Mouse (Mus musculus) c-Kit-negative CD71-positive TER-119-positive erythroid progenitor cells, embryonic 14.5 days (primary cell): Measurements from ENCODE around the gene Slc35g3.

Experiments
- DNase-seq: peaks from one replicate; pipeline ENCODE4 v3.0.0-alpha.2; 2013; ENCODE audit warnings: low read depth, low spot score

Slc35g3 gene

DNA sequence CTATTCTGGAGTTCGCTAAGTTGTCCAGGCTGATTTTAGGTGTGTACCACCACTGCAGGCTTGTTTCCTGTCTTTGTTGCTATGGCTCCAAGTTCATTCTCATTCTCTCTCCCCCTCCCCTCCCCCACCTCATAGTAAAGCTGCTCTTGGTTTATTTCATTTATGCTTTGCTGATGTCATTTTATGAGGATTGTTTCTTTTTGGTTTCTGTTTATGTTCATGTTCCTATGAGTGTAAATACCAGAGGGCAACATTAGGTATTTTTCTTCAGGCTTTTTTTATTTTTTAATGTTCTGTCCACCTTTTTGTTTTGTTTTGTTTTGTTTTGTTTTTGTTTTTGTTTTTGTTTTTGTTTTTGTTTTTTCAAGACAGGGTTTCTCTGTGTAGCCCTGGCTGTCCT lies at the start of gene Slc35g3:
Slc35g3 (minus strand) TSS at position 101 of the 400 bp plus-strand sequence.
- no peak for DNase-seq

DNA sequence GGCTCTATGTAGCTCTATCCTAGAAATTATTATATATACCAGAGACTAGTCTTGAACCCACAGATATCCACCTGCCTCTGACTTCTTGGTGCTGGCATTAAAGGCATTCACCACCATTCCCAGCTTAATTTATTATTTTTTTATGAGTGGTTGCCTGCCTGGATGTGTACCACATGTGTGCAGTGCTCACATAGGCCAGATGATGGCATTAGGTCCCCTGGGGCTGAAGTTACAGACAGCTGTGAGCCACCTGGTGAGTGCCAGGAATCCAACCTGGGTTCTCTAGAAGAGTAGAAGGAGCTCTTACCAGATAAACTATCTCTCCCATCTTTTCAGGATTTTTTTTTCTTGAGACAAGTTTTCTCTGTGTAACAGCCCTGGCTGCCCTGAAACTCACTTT lies 48.5 kb upstream of the Slc35g3 start:
- DNase-seq = no peak

DNA sequence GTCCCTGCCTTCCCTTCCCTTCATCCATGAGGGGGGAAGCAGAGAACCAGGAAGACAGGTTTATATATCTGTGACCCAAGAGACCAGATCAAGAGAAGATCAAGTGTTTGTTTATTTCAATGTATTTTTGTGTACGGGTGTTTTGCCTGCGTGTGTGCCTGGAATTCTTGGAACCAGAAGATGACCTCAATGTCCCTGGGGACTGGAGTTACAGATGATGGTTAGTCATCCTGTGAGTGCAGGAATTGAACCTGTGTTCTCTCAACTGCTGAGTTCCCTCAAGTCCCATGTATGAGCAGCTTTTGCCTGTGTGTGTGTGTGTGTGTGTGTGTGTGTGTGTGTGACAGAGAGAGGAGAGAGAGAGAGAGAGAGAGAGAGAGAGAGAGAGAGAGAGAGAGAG lies 45.9 kb upstream of the Slc35g3 start:
- no peak for DNase-seq

DNA sequence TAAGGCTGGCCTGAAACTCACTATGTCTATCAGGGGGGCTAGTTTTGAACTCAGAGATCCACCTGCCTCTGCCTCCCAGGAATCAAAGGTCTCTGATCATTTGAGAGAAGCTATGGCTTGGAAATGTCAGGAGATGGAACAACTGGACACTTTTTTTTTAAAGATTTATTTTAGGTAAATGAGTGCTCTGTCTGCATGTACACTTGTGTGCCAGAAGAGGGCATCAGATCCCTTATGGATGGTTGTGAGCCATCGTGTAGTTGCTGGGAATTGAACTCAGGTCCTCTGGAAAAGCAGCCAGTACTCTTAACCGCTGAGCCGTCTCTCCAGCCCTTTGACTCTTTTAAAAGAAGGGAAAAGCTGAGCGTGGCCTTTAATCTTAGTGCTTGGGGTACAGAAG lies 44.6 kb upstream of the Slc35g3 start:
- DNase-seq = no peak

DNA sequence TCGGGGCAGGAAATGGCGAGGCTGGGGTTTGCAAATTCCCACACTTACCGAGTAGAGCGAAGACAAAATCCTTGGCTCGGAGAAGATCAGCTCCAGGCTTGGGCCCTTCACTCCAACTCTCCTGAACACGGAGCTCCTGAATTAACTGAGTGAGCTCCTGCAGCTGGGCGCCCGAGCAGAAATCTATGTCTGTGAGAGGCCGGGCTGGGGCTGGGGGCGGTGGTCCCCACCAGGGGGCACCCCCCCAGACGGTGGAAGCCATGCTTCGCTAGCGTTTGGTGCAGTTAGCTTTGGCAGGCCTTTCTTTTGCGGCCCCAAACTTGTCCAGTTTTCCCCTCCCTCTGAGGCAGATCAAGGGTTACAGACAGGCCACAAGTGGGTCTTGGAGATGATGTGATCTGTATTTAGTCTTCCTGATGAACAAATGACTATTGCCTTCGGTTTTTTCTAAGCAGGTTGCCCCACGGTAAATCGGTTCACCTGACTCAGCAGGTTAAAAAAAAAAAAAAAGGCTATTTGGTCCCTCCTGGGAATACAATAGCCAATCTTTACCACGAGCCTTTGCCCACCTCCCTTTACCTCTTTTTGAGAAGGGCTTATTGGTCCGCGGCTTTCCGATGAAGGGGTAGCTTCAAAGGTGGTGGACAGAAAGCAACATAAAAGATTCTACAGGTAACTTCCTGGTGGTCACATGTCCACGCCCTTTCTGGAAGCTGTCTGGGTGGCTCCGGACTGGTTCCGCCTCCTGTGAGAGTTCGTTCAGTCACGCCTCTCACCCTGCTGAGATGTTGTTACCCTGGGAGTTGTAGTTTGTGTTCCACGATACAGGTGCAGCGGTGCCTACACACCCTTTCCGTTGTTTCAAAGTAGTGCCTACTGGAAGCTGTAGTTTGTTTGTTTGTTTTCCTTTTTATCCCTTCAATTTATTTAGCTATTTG lies 43.5 kb upstream of the Slc35g3 start, which contains the start of gene Tmem102:
Tmem102 (minus strand) TSS at position 653 of the 938 bp plus-strand sequence.
- DNase-seq = no peak

DNA sequence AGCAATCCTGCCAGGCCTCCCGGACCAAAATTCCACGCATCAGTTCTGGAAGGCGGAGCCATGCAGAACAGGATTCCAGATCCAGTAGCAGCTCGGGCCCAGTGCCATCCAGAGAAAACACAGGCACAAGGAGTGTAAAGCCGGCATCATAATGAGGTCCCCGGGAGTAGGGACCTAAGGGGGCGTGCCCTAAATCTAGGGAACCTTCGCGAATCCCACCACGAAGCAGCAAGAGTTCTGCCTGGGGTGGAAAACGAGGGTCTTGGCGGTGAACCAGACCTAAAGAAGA lies 42.8 kb upstream of the Slc35g3 start:
- DNase-seq = no peak

DNA sequence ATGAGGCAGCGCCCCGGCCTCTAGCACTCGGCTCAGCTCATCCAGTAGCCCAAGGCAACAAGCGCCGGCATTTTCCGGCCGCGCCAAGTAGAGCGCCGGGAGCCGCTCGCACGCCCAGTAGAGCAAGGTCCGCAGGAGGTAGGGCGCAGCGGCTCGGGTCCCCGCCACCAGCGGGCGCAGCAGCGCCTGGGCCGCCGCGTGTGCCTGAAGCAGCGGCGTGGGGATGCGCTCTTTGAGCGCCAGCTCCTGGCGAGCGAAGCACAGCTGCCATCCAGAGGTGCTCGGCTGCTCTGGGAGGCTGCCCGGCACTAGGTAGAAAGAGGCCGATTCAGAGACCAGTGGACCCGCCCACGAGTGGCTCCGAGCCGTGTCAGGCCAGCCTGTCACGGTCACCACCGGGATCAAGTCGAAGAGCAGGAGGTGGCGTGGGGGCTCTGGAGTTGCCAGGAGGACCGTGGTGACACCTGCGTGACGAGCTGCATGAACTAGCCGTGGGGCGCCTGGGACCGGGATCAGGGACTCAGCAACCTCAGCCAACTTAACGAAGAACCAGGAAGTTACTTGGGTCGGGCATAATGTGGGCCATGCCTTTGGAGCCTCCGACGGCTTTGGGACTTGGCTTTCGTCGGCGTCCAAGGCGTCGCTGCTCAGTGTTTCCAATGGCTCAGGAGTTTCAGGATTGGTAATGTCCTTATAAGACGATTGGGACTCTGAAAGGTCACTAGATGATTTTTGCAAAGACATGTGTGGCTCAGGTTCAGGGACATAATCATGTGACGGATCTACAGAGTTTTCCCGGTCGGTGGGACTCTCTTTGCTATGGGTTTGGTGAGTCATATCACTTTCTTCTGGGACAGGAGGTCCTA lies 42.3 kb upstream of the Slc35g3 start:
- no peak for DNase-seq

DNA sequence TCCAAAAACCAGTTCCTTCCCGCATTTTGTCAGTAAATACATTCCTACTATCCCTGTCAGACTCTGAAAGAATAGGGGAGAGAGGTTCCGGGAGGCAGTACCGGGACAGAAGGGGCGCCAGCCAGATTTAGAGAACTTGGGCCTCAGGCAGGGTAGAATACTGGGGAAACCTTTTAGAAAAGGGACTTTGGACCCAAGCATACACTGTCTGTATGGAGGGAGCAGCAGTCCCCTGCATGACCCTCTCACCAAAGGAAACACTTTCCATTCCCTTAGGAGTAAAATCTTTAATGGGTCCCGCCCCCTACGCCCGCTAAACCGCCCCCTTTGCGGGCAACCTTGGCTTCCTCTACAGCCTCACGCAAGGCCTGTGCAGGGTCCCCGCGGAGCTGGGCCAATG lies 41.6 kb upstream of the Slc35g3 start:
- DNase-seq = no peak

DNA sequence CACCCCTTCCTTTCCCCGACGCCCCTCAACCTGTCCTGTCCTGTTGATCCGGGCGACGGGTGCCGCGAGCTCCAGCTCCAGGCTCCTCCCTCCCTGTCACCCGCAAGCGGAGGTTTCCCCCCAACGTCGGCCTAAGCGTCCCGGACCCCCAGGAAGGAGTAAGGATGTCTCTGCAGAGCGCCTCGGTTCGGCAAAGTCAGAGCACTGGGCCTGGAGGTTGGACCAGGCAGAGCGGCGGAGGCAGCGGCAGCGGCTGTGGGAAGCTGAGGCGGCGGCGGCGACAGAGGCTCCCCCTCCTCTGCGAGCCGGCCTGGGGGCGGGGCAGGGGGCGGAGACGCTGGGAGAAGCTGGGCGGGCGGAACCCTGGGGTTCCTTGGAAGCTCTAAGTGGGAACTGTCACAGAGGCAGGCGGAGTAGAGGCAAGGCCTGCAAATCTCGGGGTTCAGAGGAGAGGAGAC lies 40.9 kb upstream of the Slc35g3 start:
- DNase-seq = no peak

DNA sequence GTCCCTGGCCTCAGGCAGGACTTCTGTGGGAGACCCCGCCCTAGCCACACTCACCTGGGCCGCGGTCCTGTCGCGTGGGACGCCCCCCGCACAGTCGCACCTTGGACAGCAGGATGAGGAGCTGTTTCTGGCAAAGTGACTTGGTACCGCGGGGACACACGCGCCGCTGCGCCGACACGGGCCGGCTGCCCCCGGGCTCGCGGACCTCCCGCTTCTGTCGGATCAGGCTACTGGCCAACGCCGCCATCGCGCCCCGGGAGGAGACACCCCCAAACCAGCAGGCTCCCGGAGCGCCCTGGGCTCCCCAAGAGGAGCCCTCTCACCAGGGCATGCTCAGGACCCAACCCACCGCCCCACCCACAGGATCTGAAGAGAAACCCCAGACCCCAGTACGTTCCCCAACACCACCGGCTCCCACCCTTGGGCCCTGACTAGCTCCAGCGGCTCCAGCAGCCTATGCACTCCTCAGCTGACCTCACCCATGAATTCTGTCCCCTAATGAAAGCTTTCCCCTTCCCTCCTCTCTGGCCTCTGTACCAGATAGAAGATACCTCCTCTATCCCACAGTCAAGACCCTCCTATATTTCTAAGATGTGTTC lies 39.7 kb upstream of the Slc35g3 start, which contains the start of gene Fgf11:
Fgf11 (minus strand) TSS at position 479 of the 599 bp plus-strand sequence.
- DNase-seq = no peak

DNA sequence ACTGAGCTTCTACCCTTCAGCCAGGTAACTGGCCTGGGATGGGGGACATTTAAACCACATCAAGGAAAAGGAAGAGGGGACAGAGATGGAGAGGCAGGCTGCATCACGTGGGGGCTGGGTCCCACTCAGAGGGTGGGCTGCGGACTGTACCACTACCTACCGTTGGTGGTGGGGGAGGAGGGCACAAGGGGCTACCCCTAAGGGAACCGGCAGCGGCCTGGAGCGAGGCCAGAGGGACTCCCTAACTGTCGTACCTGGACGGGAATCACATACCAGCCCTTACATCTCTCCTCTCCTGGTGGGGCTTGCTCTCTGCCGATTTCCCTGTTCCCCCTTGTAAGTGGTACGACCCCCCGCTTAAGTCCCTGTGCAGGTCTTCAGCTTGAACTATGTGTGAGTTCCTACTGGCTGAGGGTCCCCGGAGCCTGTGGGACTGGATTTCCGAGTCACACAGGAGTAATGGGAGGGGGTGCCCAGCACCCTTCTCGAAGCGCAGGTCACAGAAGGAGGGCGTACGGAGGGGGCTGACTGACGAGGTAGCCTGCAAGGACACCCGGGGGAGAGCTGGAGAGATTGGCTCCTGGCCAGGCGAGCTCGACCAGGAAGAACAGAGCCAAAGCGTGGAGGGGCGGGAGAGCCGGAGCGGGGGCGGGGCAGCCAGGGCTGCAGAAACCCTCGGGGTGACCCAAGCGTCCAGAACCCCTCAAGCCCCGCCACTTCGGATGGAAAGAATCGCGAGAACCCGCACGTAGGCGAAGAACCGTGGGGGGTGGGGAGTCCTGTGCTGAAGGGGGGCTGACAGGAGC lies 38.8 kb upstream of the Slc35g3 start:
- DNase-seq = no peak

DNA sequence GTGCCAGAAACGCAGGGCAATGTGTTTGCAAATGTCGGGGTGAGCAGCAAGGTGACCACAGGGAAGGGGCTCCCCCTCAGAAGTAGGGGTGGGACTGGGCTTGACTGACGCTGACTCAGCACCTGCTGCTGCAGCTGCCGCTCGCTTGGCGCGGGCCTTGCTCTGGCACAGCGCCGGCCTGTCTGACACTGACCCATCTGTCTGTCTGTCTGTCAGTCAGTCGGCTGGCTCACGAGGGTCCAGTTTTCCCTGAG lies 38.3 kb upstream of the Slc35g3 start:
- no peak for DNase-seq

DNA sequence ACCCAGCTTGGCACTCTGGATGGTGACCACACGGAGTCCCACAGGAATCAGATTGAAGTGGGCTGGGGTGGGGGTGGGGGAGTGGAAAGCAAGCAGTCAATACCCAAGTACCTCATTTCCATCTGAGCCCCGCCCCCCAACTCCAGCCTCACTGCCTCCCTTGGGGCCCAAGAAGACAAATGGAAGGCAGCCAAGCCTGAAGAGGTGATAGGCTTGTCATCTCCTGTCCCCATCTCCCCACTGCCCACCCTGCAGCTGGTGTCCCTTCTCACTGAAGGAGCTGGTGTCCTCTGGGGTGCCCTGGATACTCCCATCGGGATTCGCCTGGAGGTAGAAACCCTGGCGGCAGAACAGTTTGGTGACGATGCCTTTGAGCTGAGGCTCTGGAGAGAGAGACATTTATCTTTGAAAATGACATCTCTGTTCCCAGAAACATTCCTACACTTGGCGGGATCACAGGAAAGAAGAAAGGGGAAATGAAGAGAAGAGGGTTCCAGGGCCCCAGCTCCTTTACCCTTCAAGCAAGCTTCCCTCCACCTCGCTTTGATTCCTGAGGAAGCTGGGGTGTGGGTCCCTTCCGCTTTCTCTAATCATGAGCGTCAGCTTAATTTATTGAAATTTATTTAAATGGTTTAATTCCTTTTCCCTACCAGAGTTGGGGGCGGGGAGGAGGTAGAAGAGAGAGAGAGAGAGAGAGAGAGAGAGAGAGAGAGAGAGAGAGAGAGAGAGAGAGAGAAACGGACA lies 37.8 kb upstream of the Slc35g3 start:
- no peak for DNase-seq

DNA sequence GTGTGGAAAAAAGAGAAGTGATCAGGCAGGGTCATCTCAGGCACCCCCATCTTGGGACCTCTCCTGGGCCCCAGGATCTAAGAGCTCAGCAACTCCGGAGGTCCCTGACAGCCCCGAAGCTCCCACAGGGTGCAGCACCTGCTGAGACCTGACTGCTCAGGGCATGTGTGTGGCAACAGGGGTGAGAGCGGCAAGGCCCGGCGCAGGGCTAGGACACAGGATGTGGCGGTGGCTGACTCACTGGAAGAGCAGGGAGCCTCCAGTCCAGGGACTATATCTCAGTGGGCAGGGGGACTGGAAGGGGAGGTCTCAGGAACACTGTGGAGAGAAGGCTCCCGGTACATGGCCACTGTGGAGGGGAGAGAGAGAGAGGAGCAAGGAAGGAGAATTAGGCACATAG lies 36.2 kb upstream of the Slc35g3 start:
- no peak for DNase-seq

DNA sequence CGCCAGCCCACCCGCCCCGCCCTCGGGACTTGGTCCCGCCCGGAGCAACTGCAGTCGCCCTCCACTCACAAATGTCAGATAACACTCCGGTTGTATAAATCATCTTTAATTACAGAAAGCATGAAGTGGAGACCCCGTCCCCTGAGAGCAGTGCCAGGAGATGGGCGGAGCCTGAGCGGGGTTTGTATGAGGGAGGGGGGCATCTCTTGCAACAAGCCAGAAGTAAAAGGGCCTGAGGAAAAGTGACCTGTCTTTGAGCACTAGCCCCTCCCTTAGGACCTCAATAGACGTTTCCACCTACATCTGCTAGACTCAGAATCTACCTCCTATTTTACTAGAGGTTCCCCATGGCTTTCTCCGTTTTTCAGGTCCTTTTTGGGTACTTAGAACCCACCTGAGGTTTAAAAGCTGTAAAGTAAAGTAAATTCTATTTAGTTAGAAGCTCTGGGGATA lies 34.2 kb upstream of the Slc35g3 start:
- no peak for DNase-seq

DNA sequence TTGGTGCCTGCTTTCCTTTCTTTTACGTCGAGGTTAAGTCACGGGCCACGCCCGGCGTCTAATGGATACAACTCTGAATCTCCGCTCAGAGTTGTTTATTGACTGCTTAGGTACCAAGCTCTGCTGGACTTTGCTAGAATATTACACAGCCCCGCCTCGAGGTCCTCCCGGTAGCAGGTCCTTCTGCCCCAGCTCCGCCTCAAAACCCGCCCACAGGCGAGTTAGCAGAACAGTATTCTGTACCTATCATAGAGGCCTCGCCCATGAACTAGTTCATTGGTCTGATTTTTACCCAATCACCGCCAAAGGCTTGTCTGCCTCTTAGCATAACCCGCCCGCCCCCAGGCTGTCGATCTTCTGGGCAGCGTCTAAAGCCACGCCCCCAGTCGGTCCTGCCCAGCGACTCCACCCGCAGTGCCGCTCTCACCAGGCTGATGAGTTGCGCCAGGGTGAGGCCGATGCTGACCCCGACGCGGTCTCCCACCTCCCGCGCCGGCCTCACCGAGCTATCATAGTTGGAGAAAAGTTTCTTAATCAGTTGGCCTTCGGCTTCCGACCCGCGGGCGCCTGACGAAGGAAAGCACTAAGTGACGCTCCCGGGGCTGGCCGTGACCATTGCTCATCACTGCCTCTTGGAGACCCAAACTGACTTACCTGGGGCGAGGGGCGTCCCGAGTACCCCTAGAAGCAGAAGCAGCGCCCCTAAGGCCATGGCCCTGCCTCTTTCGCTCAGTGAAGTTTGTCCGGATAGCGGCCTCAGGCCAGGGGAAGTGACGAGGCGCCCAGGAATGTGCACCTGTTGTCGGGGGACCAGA lies 33.6 kb upstream of the Slc35g3 start, which contains the start of gene Chrnb1:
Chrnb1 (minus strand) TSS at position 776 of the 815 bp plus-strand sequence.
- peak; percentile 94 for DNase-seq

DNA sequence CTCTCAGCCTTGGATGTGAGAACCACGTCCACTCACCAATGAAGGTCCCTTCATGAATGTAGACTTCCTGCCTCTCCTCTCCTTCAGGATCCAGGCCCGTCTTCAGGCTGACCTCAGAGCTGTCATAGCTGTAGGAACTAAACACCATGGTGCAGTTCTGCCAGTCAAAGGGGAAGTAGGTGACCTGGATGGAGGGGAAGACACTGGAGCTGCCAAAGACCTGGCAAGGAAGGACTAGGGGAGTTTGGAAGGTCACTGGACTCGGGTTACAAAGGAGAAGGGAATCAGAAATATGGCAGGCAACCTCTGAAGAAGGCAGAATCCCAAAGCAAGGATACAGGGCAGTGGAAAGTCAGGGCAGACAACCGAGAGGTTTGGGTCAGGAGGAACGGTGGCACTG lies 31.7 kb upstream of the Slc35g3 start:
- no peak for DNase-seq

DNA sequence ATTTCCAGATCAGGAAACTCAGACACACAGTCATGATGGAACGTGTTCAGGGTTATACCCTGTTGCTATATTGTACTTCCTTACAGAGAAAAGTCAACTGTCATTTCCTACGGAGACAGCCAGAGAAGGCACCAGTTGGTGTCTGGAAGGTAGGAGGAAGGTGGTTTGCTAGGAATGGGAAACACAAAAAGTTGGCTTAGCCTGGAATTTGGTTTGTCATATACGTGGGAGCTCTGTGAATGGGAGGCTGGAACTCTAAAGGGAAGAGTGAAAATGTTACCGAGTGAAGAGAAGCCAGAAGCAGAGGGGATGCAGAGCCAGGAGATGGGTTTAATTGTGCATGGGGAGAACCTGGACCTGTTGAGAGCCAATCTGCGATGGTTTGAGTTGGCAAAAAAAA lies 29.7 kb upstream of the Slc35g3 start:
- no peak for DNase-seq

DNA sequence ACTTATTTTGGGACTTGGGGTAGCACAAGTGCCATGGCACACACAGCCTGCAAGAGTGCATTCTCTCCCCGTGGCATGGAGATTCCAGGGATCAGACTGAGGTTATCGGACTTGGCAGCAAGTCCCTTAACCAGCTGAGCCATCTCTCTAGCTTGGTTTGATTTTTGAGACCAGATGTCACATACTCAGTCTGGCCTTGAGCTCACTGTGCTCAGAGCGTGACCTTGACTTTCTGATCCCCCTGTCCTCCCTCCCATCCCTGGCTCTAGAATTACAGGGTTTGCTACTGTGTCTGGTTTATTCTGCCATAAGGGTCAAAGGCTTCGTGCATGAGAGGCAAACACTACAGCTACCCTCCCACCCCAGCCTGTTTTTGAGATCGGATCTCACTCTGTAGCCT lies 27.7 kb upstream of the Slc35g3 start:
- no peak for DNase-seq

DNA sequence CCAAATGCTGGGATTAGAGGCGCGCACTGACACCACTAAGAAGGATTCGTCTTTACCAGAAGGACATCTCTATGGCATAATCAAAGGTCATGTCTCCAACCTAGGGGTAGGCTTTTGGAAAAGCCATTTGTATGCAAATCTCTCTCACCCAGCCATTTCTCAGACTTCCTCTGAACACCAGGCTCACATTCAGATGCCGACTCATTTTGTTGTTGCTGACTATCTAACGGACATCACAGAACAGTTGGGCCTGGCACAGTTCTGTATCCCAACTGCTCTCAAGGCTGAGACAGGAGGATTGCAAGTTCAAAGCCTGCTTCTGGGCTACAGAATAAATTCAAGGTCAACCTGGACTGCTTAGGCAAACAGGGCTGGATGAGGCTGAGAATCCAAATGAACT lies 25.5 kb upstream of the Slc35g3 start:
- no peak for DNase-seq
